In the genomic region with DNA sequence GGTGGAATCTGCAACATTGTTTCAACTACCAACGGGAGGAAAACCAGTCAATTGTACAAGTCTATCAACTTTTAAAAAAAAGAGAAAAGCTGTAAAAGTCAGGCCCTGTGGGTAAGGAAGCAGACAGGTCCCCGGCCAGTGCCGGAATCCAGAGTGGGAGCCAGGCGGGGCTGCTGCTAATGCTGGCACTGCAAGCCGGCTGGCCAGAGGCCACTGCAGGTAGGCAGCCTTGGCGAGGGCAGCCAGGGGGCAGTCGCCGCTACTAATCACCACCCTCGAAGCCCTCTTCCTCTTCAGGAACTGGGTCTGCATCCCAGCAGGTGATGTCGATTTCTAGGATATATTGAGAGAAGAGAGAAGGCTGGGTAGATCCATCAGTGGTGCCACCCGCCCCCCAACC, we compare ENCODE assay signal across 11 mouse cellular contexts. TPM values are rescaled to one million over a fixed set of nuclear protein-coding genes. Genes with fewer than 3 reads are reported as not detected.
DNase-seq lines count a peak whose midpoint lies in the region; ATAC-seq and TF ChIP-seq lines count a peak whose summit lies in the region.
"Had no signal": no experiment of that assay in that cellular context is flagged by ENCODE, and none has a peak within 500 bp of the region (broad histone marks: within the 10 kb centered on the region; RNA-seq: fewer than 3 reads in every experiment).

No protein-coding gene starts in this region.

- peak overlapping the region; percentile 99 for H3K27ac ChIP-seq in layer of hippocampus, adult 2 months
- 0 out of 2 replicates have a peak overlapping the region, but pooled peaks have one; percentile 6 for H3K27ac ChIP-seq in forebrain, embryonic 11.5 days (ENCODE audit: low read depth, low read length)
- H3K27ac ChIP-seq in hindbrain, embryonic 15.5 days (replicated peaks), result peak overlapping the region; percentile 93
- peak overlapping the region; percentile 92 for H3K27ac ChIP-seq in neural tube, embryonic 13.5 days (replicated peaks)
- H3K27ac ChIP-seq: heart, embryonic 15.5 days had no signal

- 73% methylated on average over 11 of the region's 11 CpGs for WGBS in forebrain, embryonic 11.5 days
- WGBS in hindbrain, embryonic 15.5 days, result 45% methylated on average over 11 of the region's 11 CpGs
- WGBS in neural tube, embryonic 13.5 days, result 54% methylated on average over 11 of the region's 11 CpGs

- DNase-seq in layer of hippocampus, adult 2 months (ENCODE audit: low spot score in 2 of 2), result no peak
- no peak for DNase-seq in layer of hippocampus, adult 9-11 months
- peak; percentile 70 for DNase-seq in forebrain, embryonic 11.5 days (ENCODE audit: low spot score)
- no peak for DNase-seq in adrenal gland, postnatal 4 days (ENCODE audit: low spot score in 2 of 2)
- DNase-seq in adrenal gland, postnatal 36 days, result no peak
- DNase-seq in spleen, postnatal 10 days (ENCODE audit: low spot score in 2 of 2), result no peak

- peak overlapping the region; percentile 0; the same call in 1 of the 2 replicates for H3K4me3 ChIP-seq in layer of hippocampus, adult 2 months
- H3K4me3 ChIP-seq in forebrain, embryonic 11.5 days (ENCODE audit: low read depth, low read length), result no peak overlapping the region
- H3K4me3 ChIP-seq in hindbrain, embryonic 15.5 days, result no peak overlapping the region
- no peak overlapping the region; the same call in 1 of the 2 replicates for H3K4me3 ChIP-seq in neural tube, embryonic 13.5 days

- H3K9me3 ChIP-seq in forebrain, embryonic 11.5 days (ENCODE audit: control insufficient read depth, low read length), result no peaks in the 10 kb centered on the region
- no peaks in the 10 kb centered on the region for H3K9me3 ChIP-seq in hindbrain, embryonic 15.5 days
- no peaks in the 10 kb centered on the region for H3K9me3 ChIP-seq in neural tube, embryonic 13.5 days
- H3K9me3 ChIP-seq: heart, embryonic 15.5 days had no signal

- 0 out of 2 replicates have a peak overlapping the region, but pooled peaks have one; percentile 8 for H3K4me2 ChIP-seq in forebrain, embryonic 11.5 days (ENCODE audit: low read depth, low read length, severe bottlenecking)
- peak overlapping the region; percentile 98; the same call in 1 of the 2 replicates for H3K4me2 ChIP-seq in hindbrain, embryonic 15.5 days
- peak overlapping the region; percentile 93; the same call in 1 of the 2 replicates for H3K4me2 ChIP-seq in neural tube, embryonic 13.5 days

- peaks cover 53% of the 10 kb centered on the region for H3K4me1 ChIP-seq in forebrain, embryonic 11.5 days (replicated peaks; ENCODE audit: control insufficient read depth, insufficient read depth, low read length)
- H3K4me1 ChIP-seq in hindbrain, embryonic 15.5 days (replicated peaks), result peaks cover 70% of the 10 kb centered on the region
- H3K4me1 ChIP-seq in neural tube, embryonic 13.5 days (replicated peaks), result peaks cover 80% of the 10 kb centered on the region

- no peak overlapping the region; the same call in 1 of the 2 replicates for H3K9ac ChIP-seq in forebrain, embryonic 11.5 days (ENCODE audit: low read length)
- H3K9ac ChIP-seq in hindbrain, embryonic 15.5 days, result no peak overlapping the region
- peak overlapping the region; percentile 85; the same call in 1 of the 2 replicates for H3K9ac ChIP-seq in neural tube, embryonic 13.5 days
- H3K9ac ChIP-seq: heart, embryonic 15.5 days had no signal

- peaks cover 8% of the 10 kb centered on the region; the same call in 1 of the 2 replicates for H3K36me3 ChIP-seq in forebrain, embryonic 11.5 days (ENCODE audit: control insufficient read depth, insufficient read depth, low read length)
- H3K36me3 ChIP-seq in hindbrain, embryonic 15.5 days, result peaks cover 41% of the 10 kb centered on the region
- H3K36me3 ChIP-seq in neural tube, embryonic 13.5 days, result peaks cover 59% of the 10 kb centered on the region

- H3K27me3 ChIP-seq in forebrain, embryonic 11.5 days (ENCODE audit: control insufficient read depth, insufficient read depth, low read length), result no peaks in the 10 kb centered on the region
- no peaks in the 10 kb centered on the region for H3K27me3 ChIP-seq in hindbrain, embryonic 15.5 days
- no peaks in the 10 kb centered on the region for H3K27me3 ChIP-seq in neural tube, embryonic 13.5 days

- peak; percentile 36; the same call in 1 of the 2 replicates for TF ChIP-seq CTCF in layer of hippocampus, adult 2 months (conservative IDR thresholded peaks at IDR 0.05)

- ATAC-seq in forebrain, embryonic 11.5 days (replicated peaks; ENCODE audit: low FRiP score), result no peak
- ATAC-seq in hindbrain, embryonic 15.5 days (ENCODE audit: low FRiP score, low read depth), result no peak
- ATAC-seq in neural tube, embryonic 13.5 days (ENCODE audit: low read depth), result no peak

RNA-seq across cellular contexts. Expression of a gene that starts 9.9 kb away (rescaled TPM):
- total RNA-seq in layer of hippocampus, adult 2 months (2021), result 10 to 100 TPM; 83.0 to 84.5 TPM
- 2.3 and 3.9 TPM in 2 replicates for polyA plus RNA-seq in forebrain, embryonic 11.5 days (2014; fragmentation: Nextera tagmentation; extraction: Ambion mirVana)
- polyA plus RNA-seq in hindbrain, embryonic 15.5 days (2015; fragmentation: Nextera tagmentation; extraction: Ambion mirVana), result 4.6 and 5.1 TPM in 2 replicates
- polyA plus RNA-seq in neural tube, embryonic 13.5 days (2015; fragmentation: Nextera tagmentation; extraction: Ambion mirVana), result 2.5 and 3.1 TPM in 2 replicates
- 1 to 10 TPM; 6.4 to 8.0 TPM for total RNA-seq in adrenal gland, postnatal 4 days (2021)
- total RNA-seq in adrenal gland, postnatal 36 days (2021), result 1 to 10 TPM; 1.9 to 3.3 TPM
- total RNA-seq: liver, adult 2 months had no signal

RNA-seq across cellular contexts. Expression of a gene that starts 13.9 kb away (rescaled TPM):
- 100 to 1,000 TPM; 396 to 403 TPM for total RNA-seq in layer of hippocampus, adult 2 months (2021)
- polyA plus RNA-seq in forebrain, embryonic 11.5 days (2014; fragmentation: Nextera tagmentation; extraction: Ambion mirVana), result 411 and 418 TPM in 2 replicates
- 498 and 572 TPM in 2 replicates for polyA plus RNA-seq in hindbrain, embryonic 15.5 days (2015; fragmentation: Nextera tagmentation; extraction: Ambion mirVana)
- polyA plus RNA-seq in neural tube, embryonic 13.5 days (2015; fragmentation: Nextera tagmentation; extraction: Ambion mirVana), result 574 and 615 TPM in 2 replicates
- total RNA-seq in adrenal gland, postnatal 4 days (2021), result 10 to 100 TPM; 56.4 to 75.6 TPM
- 10 to 100 TPM; 16.0 to 18.0 TPM for total RNA-seq in adrenal gland, postnatal 36 days (2021)

RNA-seq across cellular contexts. Expression of a gene that starts 29.1 kb away (rescaled TPM):
- total RNA-seq in layer of hippocampus, adult 2 months (2021), result 10 to 100 TPM; 64.8 to 65.8 TPM
- 69.5 and 79.2 TPM in 2 replicates for polyA plus RNA-seq in forebrain, embryonic 11.5 days (2014; fragmentation: Nextera tagmentation; extraction: Ambion mirVana)
- 38.2 and 40.7 TPM in 2 replicates for polyA plus RNA-seq in hindbrain, embryonic 15.5 days (2015; fragmentation: Nextera tagmentation; extraction: Ambion mirVana)
- polyA plus RNA-seq in neural tube, embryonic 13.5 days (2015; fragmentation: Nextera tagmentation; extraction: Ambion mirVana), result 35.7 and 38.5 TPM in 2 replicates
- total RNA-seq in adrenal gland, postnatal 4 days (2021), result 10 to 100 TPM; 54.3 to 56.7 TPM
- 10 to 100 TPM; 34.5 to 49.4 TPM for total RNA-seq in adrenal gland, postnatal 36 days (2021)

RNA-seq across cellular contexts. Expression of a gene that starts 39.5 kb away (rescaled TPM):
- 10 to 100 TPM; 97.4 to 99.9 TPM for total RNA-seq in layer of hippocampus, adult 2 months (2021)
- polyA plus RNA-seq in forebrain, embryonic 11.5 days (2014; fragmentation: Nextera tagmentation; extraction: Ambion mirVana), result 165 and 185 TPM in 2 replicates
- 158 and 171 TPM in 2 replicates for polyA plus RNA-seq in hindbrain, embryonic 15.5 days (2015; fragmentation: Nextera tagmentation; extraction: Ambion mirVana)
- polyA plus RNA-seq in neural tube, embryonic 13.5 days (2015; fragmentation: Nextera tagmentation; extraction: Ambion mirVana), result 155 and 167 TPM in 2 replicates
- 10 to 100 TPM; 44.5 to 47.1 TPM for total RNA-seq in adrenal gland, postnatal 4 days (2021)
- 10 to 100 TPM; 15.2 to 23.9 TPM for total RNA-seq in adrenal gland, postnatal 36 days (2021)

RNA-seq across cellular contexts. Expression of a gene that starts 47.4 kb away (rescaled TPM):
- under 1 TPM; 0.44 to 0.93 TPM for total RNA-seq in layer of hippocampus, adult 2 months (2021)
- not detected in 2 replicates for polyA plus RNA-seq in forebrain, embryonic 11.5 days (2014; fragmentation: Nextera tagmentation; extraction: Ambion mirVana)
- polyA plus RNA-seq in hindbrain, embryonic 15.5 days (2015; fragmentation: Nextera tagmentation; extraction: Ambion mirVana), result 0.17 and 0.66 TPM in 2 replicates
- polyA plus RNA-seq in neural tube, embryonic 13.5 days (2015; fragmentation: Nextera tagmentation; extraction: Ambion mirVana), result 0.25 TPM in 1 of 2 replicates, not detected in the other
- 10 to 100 TPM in 1 of 2 experiments, 1 to 10 TPM in 1; 1.3 to 36.6 TPM for total RNA-seq in adrenal gland, postnatal 4 days (2021)
- under 1 TPM in 1 of 2 experiments, not detected in 1; 0.30 TPM for total RNA-seq in adrenal gland, postnatal 36 days (2021)
- total RNA-seq: CH12.LX had no signal

Comparison
In these comparisons a context has a peak if more than half of its experiments do, and no peak if none do; other contexts are left out.
1. H3K27ac ChIP-seq: peak in every context shown above with its lines; median percentile 99 in layer of hippocampus, adult 2 months; 93 in hindbrain, embryonic 15.5 days; 92 in neural tube, embryonic 13.5 days; 6 in forebrain, embryonic 11.5 days.
2. H3K4me2 ChIP-seq: peak in every context shown above with its lines; median percentile 98 in hindbrain, embryonic 15.5 days; 93 in neural tube, embryonic 13.5 days; 8 in forebrain, embryonic 11.5 days.
3. RNA of a gene that starts 9.9 kb away (total RNA-seq): 83.0 to 84.5 TPM in layer of hippocampus, adult 2 months; 6.4 to 8.0 TPM in adrenal gland, postnatal 4 days and 1.9 to 3.3 TPM in adrenal gland, postnatal 36 days; every median in the first group is over 4 times any median in the second.
4. RNA of a gene that starts 13.9 kb away (total RNA-seq): 396 to 403 TPM in layer of hippocampus, adult 2 months; 56.4 to 75.6 TPM in adrenal gland, postnatal 4 days and 16.0 to 18.0 TPM in adrenal gland, postnatal 36 days; every median in the first group is over 4 times any median in the second.